Mouse (Mus musculus) neural tube, embryonic 11.5 days (tissue): ENCODE results near the gene Gm6583. TPM values are rescaled to one million over a fixed set of nuclear protein-coding genes. Genes with fewer than 3 reads are reported as not detected.

Experiments used
- ATAC-seq: fragments of 200-750 bp; cut with Nextera tagmentation; 2 replicates; pipeline ENCODE4 v1.8.0; 2017; ENCODE audit warnings: moderate number of reproducible peaks, mild to moderate bottlenecking, moderate TSS enrichment, moderate library complexity; ENCODE audit not compliant: insufficient read depth, low FRiP score, low TSS enrichment
- DNase-seq: peaks from one replicate; pipeline ENCODE4 v3.0.0-alpha.2; 2015; ENCODE audit warnings: low spot score
- H3K27ac ChIP-seq: fragments of 300-500 bp; sonication (generic); 2 replicates; pipeline ENCODE4 v1.5.1; 2014; ENCODE audit warnings: low read depth, mild to moderate bottlenecking, low read length
- H3K27me3 ChIP-seq: fragments of 300-500 bp; sonication (generic); 2 replicates; pipeline ENCODE4 v1.6.1; 2014; ENCODE audit warnings: mild to moderate bottlenecking, low read length, mixed read lengths; ENCODE audit not compliant: control insufficient read depth, insufficient read depth
- H3K36me3 ChIP-seq: fragments of 300-500 bp; sonication (generic); 2 replicates; pipeline ENCODE4 v1.6.1; 2014; ENCODE audit warnings: mild to moderate bottlenecking, low read length, moderate library complexity, mixed read lengths; ENCODE audit not compliant: control insufficient read depth, insufficient read depth
- H3K4me1 ChIP-seq: fragments of 300-500 bp; sonication (generic); 2 replicates; pipeline ENCODE4 v1.6.1; 2014; ENCODE audit warnings: low read length, mixed read lengths; ENCODE audit not compliant: control insufficient read depth, insufficient read depth
- H3K4me2 ChIP-seq: fragments of 300-500 bp; sonication (generic); 2 replicates; pipeline ENCODE4 v1.6.1; 2014; ENCODE audit warnings: low read depth, mild to moderate bottlenecking, moderate library complexity
- H3K4me3 ChIP-seq: fragments of 300-500 bp; sonication (generic); 2 replicates; pipeline ENCODE4 v1.5.1; 2014; ENCODE audit warnings: low read depth, low read length
- H3K9ac ChIP-seq: fragments of 300-500 bp; sonication (generic); 2 replicates; pipeline ENCODE4 v1.6.1; 2014; ENCODE audit warnings: mild to moderate bottlenecking, low read length
- H3K9me3 ChIP-seq: fragments of 300-500 bp; sonication (generic); 2 replicates; pipeline ENCODE4 v1.6.1; 2016; ENCODE audit warnings: low read length; ENCODE audit not compliant: control insufficient read depth
- WGBS: fragments of 180-500 bp; shearing (Covaris S2); extraction: QIAGEN DNeasy Blood & Tissue Kit; methylation state at CpG from one replicate; pipeline ENCODE4 v1.1.7; 2014; 5-methylcytosine and 5-hydroxymethylcytosine counted together
- polyA plus RNA-seq: library from polyadenylated mRNA; unstranded; fragments of >200 nt; fragmentation: Nextera tagmentation; extraction: Ambion mirVana; gene quantifications from 2 replicates; pipeline ENCODE4 v1.2.1, GENCODE M21; 2014

Gene Gm6583
- 0.20 TPM in 2 replicates for polyA plus RNA-seq

- no peak within 1 kb of the TSS for H3K4me3 ChIP-seq
- H3K9ac ChIP-seq, result no peak within 1 kb of the TSS
- ATAC-seq, result no peak
- H3K4me1 ChIP-seq, result no peaks in the 10 kb centered on the region
- no peaks in the 10 kb centered on the region for H3K36me3 ChIP-seq
- H3K27me3 ChIP-seq, result no peaks in the 10 kb centered on the region
- no peaks in the 10 kb centered on the region for H3K9me3 ChIP-seq
- 64% methylated on average over 13 of the region's 13 CpGs for WGBS
- H3K4me2 ChIP-seq, result no peak within 1 kb of the TSS
- DNase-seq, result no peak
- H3K27ac ChIP-seq, result no peak within 1 kb of the TSS
Observed at GRCm38 (mm10) chr5:112355910-112356309, at the start of gene Gm6583. Gene Gm6583, minus strand, starts transcription at chr5:112356033.

- Histone ChIP-seq H3K4me3 (no peak overlapping the region), H3K27me3 (no peaks in the 10 kb centered on the region), H3K9ac (no peak overlapping the region), H3K9me3 (no peaks in the 10 kb centered on the region), H3K36me3 (no peaks in the 10 kb centered on the region), H3K27ac (no peak overlapping the region), H3K4me1 (no peaks in the 10 kb centered on the region), H3K4me2 (no peak overlapping the region)
- 77% methylated on average over 3 of the region's 3 CpGs for WGBS
- no peak for DNase-seq
- no peak for ATAC-seq
Observed at GRCm38 (mm10) chr5:112402437-112402836, 46.6 kb upstream of the Gm6583 start.

GRCm38 (mm10) chr5:112399284-112399683, 43.5 kb upstream of the Gm6583 start:
- DNase-seq (no peak), ATAC-seq (no peak)
- 83% methylated on average over 10 of the region's 10 CpGs for WGBS
- Histone ChIP-seq H3K27ac (no peak overlapping the region), H3K9ac (no peak overlapping the region), H3K9me3 (no peaks in the 10 kb centered on the region), H3K4me2 (no peak overlapping the region), H3K27me3 (no peaks in the 10 kb centered on the region), H3K4me3 (no peak overlapping the region), H3K36me3 (no peaks in the 10 kb centered on the region), H3K4me1 (no peaks in the 10 kb centered on the region)

DNA sequence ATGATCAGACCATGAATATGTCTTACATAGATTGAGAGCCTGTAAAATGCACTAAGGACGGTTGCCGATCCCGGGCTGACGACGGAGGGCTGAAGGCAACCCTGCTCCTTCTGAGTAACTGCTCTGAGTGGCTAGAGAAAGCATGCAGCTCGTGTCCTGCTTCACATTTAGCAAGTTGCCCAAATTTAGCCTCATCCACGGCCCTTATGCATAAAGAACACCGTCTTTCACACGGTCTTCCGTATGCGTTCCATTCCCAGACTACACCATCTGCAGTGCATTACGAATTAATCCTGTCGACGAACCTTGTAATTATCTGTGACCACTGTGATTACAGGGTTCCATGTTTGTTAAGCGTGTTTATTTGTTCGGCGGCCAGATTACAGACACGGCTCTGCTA, 40.2 kb upstream of the Gm6583 start:
- WGBS, result 58% methylated on average over 18 of the region's 18 CpGs
- no peak overlapping the region for H3K9ac ChIP-seq
- no peak overlapping the region for H3K27ac ChIP-seq
- 0 out of 2 replicates have a peak, but pooled peaks cover 5% of the 10 kb centered on the region for H3K4me1 ChIP-seq
- ATAC-seq, result no peak
- DNase-seq, result no peak
- H3K4me3 ChIP-seq, result no peak overlapping the region
- no peak overlapping the region for H3K4me2 ChIP-seq
- no peaks in the 10 kb centered on the region for H3K9me3 ChIP-seq
- no peaks in the 10 kb centered on the region for H3K36me3 ChIP-seq
- no peaks in the 10 kb centered on the region for H3K27me3 ChIP-seq

GRCm38 (mm10) chr5:112394779-112395443, 39.1 kb upstream of the Gm6583 start, which contains the start of gene Asphd2:
Gene Asphd2, minus strand, starts transcription at chr5:112394866.
- 0 out of 2 replicates have a peak, but pooled peaks cover 5% of the 10 kb centered on the region for H3K4me1 ChIP-seq
- WGBS, result under 1% methylated on average over 57 of the region's 67 CpGs
- peak; percentile 85 for ATAC-seq

DNA sequence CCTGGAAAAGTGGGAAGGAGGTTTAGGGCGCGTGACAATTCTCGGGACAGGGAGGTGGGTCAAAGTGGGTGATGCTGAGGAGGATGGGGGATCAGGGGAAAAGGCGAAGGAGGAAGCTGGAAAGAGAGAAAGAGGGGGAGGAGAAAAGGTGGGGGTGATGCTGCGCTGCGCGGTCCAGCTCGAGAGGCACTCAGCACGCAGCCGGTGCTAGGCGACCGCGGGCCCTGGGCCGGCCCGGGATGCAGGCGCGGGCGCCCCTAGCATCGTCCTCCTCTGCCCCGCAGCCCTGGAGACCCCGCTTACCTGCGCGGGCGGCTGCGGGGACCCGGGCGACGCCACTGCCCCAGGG, 38.6 kb upstream of the Gm6583 start:
- ATAC-seq (peak; percentile 77), DNase-seq (no peak)
- WGBS, result 2% methylated on average over 19 of the region's 28 CpGs
- Histone ChIP-seq H3K4me2 (peak overlapping the region; percentile 86), H3K9me3 (no peaks in the 10 kb centered on the region), H3K9ac (peak overlapping the region; percentile 78), H3K36me3 (peaks cover 3% of the 10 kb centered on the region; the same call in 1 of the 2 replicates), H3K27ac (peak overlapping the region; percentile 65), H3K27me3 (no peaks in the 10 kb centered on the region), H3K4me1 (0 out of 2 replicates have a peak, but pooled peaks cover 5% of the 10 kb centered on the region), H3K4me3 (peak overlapping the region; percentile 64)

More at GRCm38 (mm10) chr5:112394779-112395443, 39.1 kb upstream of the Gm6583 start, which contains the start of gene Asphd2:
- peak within 1 kb of the TSS; percentile 78 for H3K9ac ChIP-seq
- peak within 1 kb of the TSS; percentile 86 for H3K4me2 ChIP-seq
- DNase-seq, result peak; percentile 92
- H3K36me3 ChIP-seq, result peaks cover 3% of the 10 kb centered on the region; the same call in 1 of the 2 replicates
- peak within 1 kb of the TSS; percentile 64 for H3K4me3 ChIP-seq
- H3K27me3 ChIP-seq, result no peaks in the 10 kb centered on the region
- peak within 1 kb of the TSS; percentile 65 for H3K27ac ChIP-seq
- no peaks in the 10 kb centered on the region for H3K9me3 ChIP-seq

- 0 out of 2 replicates have a peak, but pooled peaks have one; percentile 38 for ATAC-seq
- Histone ChIP-seq H3K4me3 (peak overlapping the region; percentile 64), H3K9ac (peak overlapping the region; percentile 78), H3K27me3 (no peaks in the 10 kb centered on the region), H3K36me3 (peaks cover 3% of the 10 kb centered on the region; the same call in 1 of the 2 replicates), H3K27ac (no peak overlapping the region), H3K9me3 (no peaks in the 10 kb centered on the region), H3K4me2 (peak overlapping the region; percentile 86), H3K4me1 (0 out of 2 replicates have a peak, but pooled peaks cover 5% of the 10 kb centered on the region)
- no peak for DNase-seq
- WGBS, result 16% methylated on average over 17 of the region's 18 CpGs
Observed at GRCm38 (mm10) chr5:112393741-112394414, 38.0 kb upstream of the Gm6583 start.

DNA sequence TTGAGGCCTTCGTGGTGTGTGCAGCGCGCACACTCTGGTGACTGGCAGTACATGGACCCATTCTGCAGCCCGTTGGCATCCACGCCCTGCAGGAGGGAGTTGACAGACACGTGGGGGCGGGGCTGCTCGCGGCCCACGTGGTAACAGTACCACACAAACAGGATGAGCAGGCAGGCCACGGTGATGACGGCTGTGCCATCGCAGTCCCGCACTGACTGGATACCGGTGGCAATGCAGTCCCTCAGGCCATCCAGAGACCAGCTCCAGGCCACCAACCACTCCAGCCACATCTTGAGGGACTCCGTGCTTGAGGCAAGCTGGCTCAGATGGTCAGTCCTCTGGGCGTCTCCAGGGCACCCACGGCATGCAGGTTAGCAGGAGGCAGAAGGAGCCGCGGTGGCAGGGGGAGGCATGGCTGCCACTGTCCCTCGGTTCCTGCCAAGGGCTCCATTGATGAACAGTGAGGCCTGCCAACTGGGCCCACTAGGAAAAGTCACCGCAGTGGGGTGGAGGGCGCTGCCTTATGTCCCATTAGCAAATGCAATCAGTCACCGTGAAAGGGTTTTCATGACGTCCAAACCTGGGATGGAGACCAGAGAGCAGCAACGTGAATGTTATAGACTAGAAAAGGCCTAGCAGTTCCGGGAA, 36.0 kb upstream of the Gm6583 start:
- no peak for DNase-seq
- WGBS, result 73% methylated on average over 27 of the region's 27 CpGs
- no peak overlapping the region for H3K4me2 ChIP-seq
- 0 out of 2 replicates have a peak, but pooled peaks cover 5% of the 10 kb centered on the region for H3K4me1 ChIP-seq
- peaks cover 3% of the 10 kb centered on the region; the same call in 1 of the 2 replicates for H3K36me3 ChIP-seq
- H3K27ac ChIP-seq, result no peak overlapping the region
- H3K9me3 ChIP-seq, result no peaks in the 10 kb centered on the region
- H3K9ac ChIP-seq, result no peak overlapping the region
- no peak for ATAC-seq
- no peaks in the 10 kb centered on the region for H3K27me3 ChIP-seq
- H3K4me3 ChIP-seq, result no peak overlapping the region
